Mouse (Mus musculus) liver, adult 2 months (tissue): ENCODE measurements around the gene Grifin. TPM values are rescaled to one million over a fixed set of nuclear protein-coding genes. Genes with fewer than 3 reads are reported as not detected.
A peak's percentile ranks its signal among the peaks of the same experiment; 100 is the strongest.

Experiments
- DNase-seq: peaks from one replicate; pipeline ENCODE4 v3.0.0-alpha.2; 2011; ENCODE audit warnings: low read depth, low spot score; ENCODE audit errors: extremely low read depth
- H3K27ac ChIP-seq: fragments of 200-500 bp; replicated peaks from 2 replicates; pipeline ENCODE4 v1.5.1; 2012; ENCODE audit warnings: low read depth, mild to moderate bottlenecking, control low read depth, inconsistent platforms, low read length; ENCODE audit not compliant: insufficient read depth
- H3K27me3 ChIP-seq: fragments of 200-500 bp; 2 replicates; pipeline ENCODE4 v1.6.1; 2012; ENCODE audit warnings: mild to moderate bottlenecking, moderate library complexity, low read length, inconsistent platforms; ENCODE audit not compliant: control insufficient read depth, insufficient read depth
- H3K36me3 ChIP-seq: fragments of 200-500 bp; 2 replicates; pipeline ENCODE4 v1.6.1; 2012; ENCODE audit warnings: low read length, inconsistent platforms; ENCODE audit not compliant: control insufficient read depth, insufficient read depth
- H3K4me1 ChIP-seq: fragments of 200-500 bp; 2 replicates; pipeline ENCODE4 v1.6.1; 2011; ENCODE audit warnings: low read length; ENCODE audit not compliant: control insufficient read depth, insufficient read depth
- H3K4me3 ChIP-seq: fragments of 200-500 bp; 2 replicates; pipeline ENCODE4 v1.5.1; 2011; ENCODE audit warnings: low read depth, mild to moderate bottlenecking, control low read depth, low read length, moderate library complexity; ENCODE audit not compliant: insufficient read depth
- H3K79me2 ChIP-seq: fragments of 200-500 bp; 2 replicates; pipeline ENCODE4 v1.6.1; 2012; ENCODE audit warnings: inconsistent platforms, mild to moderate bottlenecking, low read length, moderate library complexity; ENCODE audit not compliant: control insufficient read depth, insufficient read depth
- H3K9ac ChIP-seq: fragments of 200-500 bp; 2 replicates; pipeline ENCODE4 v1.6.1; 2012; ENCODE audit warnings: low read depth, mild to moderate bottlenecking, control low read depth, inconsistent platforms, low read length
- CTCF ChIP-seq: fragments of 200-500 bp; IDR thresholded peaks from 2 replicates; pipeline ENCODE4 v1.5.1; 2011; ENCODE audit warnings: low read depth, low read length, control low read depth
- POLR2A ChIP-seq: fragments of 200-500 bp; IDR thresholded peaks from 2 replicates; pipeline ENCODE4 v1.6.1; 2011; ENCODE audit warnings: low read length, control low read depth; ENCODE audit not compliant: insufficient read depth; ENCODE audit errors: extremely low read depth
- WGBS: fragments of 180-500 bp; shearing (Covaris S2); methylation state at CpG from one replicate; pipeline ENCODE4 v1.1.7; 2018; 5-methylcytosine and 5-hydroxymethylcytosine counted together
- polyA plus RNA-seq: library from polyadenylated mRNA; depleted of rRNA; stranded (reverse); fragments of >200 nt; gene quantifications from 2 replicates; pipeline ENCODE4 v1.2.3, GENCODE M21; 2012
- total RNA-seq: library from RNA; depleted of rRNA; stranded (reverse); fragments of >200 nt; gene quantifications from 2 replicates; pipeline ENCODE4 v1.2.3, GENCODE M21; 2014

Grifin gene
- total and polyA plus RNA-seq, 2 experiments = not detected

- no peak for TF ChIP-seq POLR2A
- TF ChIP-seq CTCF = no peak
- Histone ChIP-seq H3K4me3 (no peak overlapping the region), H3K27me3 (no peaks in the 10 kb centered on the region), H3K9ac (no peak overlapping the region), H3K36me3 (no peaks in the 10 kb centered on the region), H3K79me2 (no peaks in the 10 kb centered on the region), H3K27ac (no peak overlapping the region), H3K4me1 (no peaks in the 10 kb centered on the region)
- 56% methylated on average over 11 of the region's 11 CpGs for WGBS
- peak; percentile 3 for DNase-seq
Measured at GRCm38 (mm10) chr5:140567321-140567720, 2.5 kb upstream of the Grifin start.

- 83% methylated on average over 4 of the region's 4 CpGs for WGBS
- TF ChIP-seq POLR2A (no peak), CTCF (no peak)
- no peak overlapping the region for H3K9ac ChIP-seq
- H3K4me1 ChIP-seq = no peaks in the 10 kb centered on the region
- H3K27ac ChIP-seq = no peak overlapping the region
- no peaks in the 10 kb centered on the region for H3K36me3 ChIP-seq
- no peaks in the 10 kb centered on the region for H3K27me3 ChIP-seq
- no peak overlapping the region for H3K4me3 ChIP-seq
- DNase-seq = no peak
- no peaks in the 10 kb centered on the region for H3K79me2 ChIP-seq
Measured at GRCm38 (mm10) chr5:140566271-140566670, 1.4 kb upstream of the Grifin start.

GRCm38 (mm10) chr5:140565856-140566255 is 985 bp upstream of the Grifin start:
- no peak overlapping the region for H3K4me3 ChIP-seq
- H3K79me2 ChIP-seq = no peaks in the 10 kb centered on the region
- DNase-seq = no peak
- H3K9ac ChIP-seq = no peak overlapping the region
- no peak for TF ChIP-seq POLR2A
- TF ChIP-seq CTCF = peak; percentile 42
- no peaks in the 10 kb centered on the region for H3K27me3 ChIP-seq
- 66% methylated on average over 6 of the region's 6 CpGs for WGBS
- H3K27ac ChIP-seq = no peak overlapping the region
- H3K4me1 ChIP-seq = no peaks in the 10 kb centered on the region
- H3K36me3 ChIP-seq = no peaks in the 10 kb centered on the region

DNA sequence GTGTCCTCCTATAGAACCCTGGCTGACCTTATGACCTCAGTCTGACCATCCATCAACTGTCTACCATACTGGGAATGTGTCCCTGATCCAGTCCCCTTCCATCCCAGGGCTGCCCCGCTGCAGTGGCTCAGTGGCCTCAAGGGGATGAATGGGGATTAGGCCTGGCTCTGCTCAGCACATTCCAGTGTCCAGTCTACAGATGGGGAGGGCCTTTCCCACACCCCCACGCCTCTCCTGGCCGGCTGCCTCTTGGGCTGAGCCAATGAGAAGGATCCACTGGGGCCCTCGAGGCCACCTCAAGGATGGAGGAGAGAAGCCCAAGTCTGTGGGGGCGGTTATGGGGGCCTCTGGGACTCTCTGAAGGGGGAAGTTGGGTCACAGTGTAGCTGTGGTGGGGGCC is 580 bp upstream of the Grifin start:
- no peak for DNase-seq
- H3K4me3 ChIP-seq = no peak overlapping the region
- no peak overlapping the region for H3K9ac ChIP-seq
- H3K79me2 ChIP-seq = no peaks in the 10 kb centered on the region
- TF ChIP-seq CTCF (no peak), POLR2A (no peak)
- H3K36me3 ChIP-seq = no peaks in the 10 kb centered on the region
- H3K27me3 ChIP-seq = no peaks in the 10 kb centered on the region
- H3K27ac ChIP-seq = no peak overlapping the region
- 65% methylated on average over 5 of the region's 5 CpGs for WGBS
- H3K4me1 ChIP-seq = no peaks in the 10 kb centered on the region

GRCm38 (mm10) chr5:140562601-140563000 is 2.3 kb downstream of the Grifin start:
- Histone ChIP-seq H3K27ac (no peak overlapping the region), H3K36me3 (no peaks in the 10 kb centered on the region), H3K4me1 (no peaks in the 10 kb centered on the region), H3K4me3 (no peak overlapping the region), H3K9ac (no peak overlapping the region), H3K27me3 (no peaks in the 10 kb centered on the region), H3K79me2 (no peaks in the 10 kb centered on the region)
- WGBS = 85% methylated on average over 9 of the region's 9 CpGs
- no peak for TF ChIP-seq POLR2A
- no peak for TF ChIP-seq CTCF
- DNase-seq = no peak

GRCm38 (mm10) chr5:140556859-140557258 is 8.0 kb downstream of the Grifin start:
- no peak overlapping the region for H3K9ac ChIP-seq

More at GRCm38 (mm10) chr5:140556859-140557258, 8.0 kb downstream of the Grifin start:
- no peaks in the 10 kb centered on the region for H3K4me1 ChIP-seq
- WGBS = 83% methylated on average over 3 of the region's 3 CpGs
- no peak for DNase-seq
- TF ChIP-seq CTCF = no peak
- TF ChIP-seq POLR2A = no peak
- no peaks in the 10 kb centered on the region for H3K27me3 ChIP-seq
- H3K36me3 ChIP-seq = no peaks in the 10 kb centered on the region
- no peaks in the 10 kb centered on the region for H3K79me2 ChIP-seq
- H3K27ac ChIP-seq = no peak overlapping the region
- H3K4me3 ChIP-seq = no peak overlapping the region
